Mouse (Mus musculus) liver, postnatal 0 days (tissue): Measurements from ENCODE around the gene Gpr55.

Experiments used
- CTCF ChIP-seq: sonication (generic); IDR thresholded peaks from 2 replicates; pipeline ENCODE4 v1.5.1; 2016; ENCODE audit warnings: antibody characterized with exemption, low read depth
- EP300 ChIP-seq: IDR thresholded peaks from 2 replicates; pipeline ENCODE4 v1.6.1; 2016; ENCODE audit warnings: antibody characterized with exemption, low read depth, mild to moderate bottlenecking

- TF ChIP-seq CTCF: no peak
- no peak for TF ChIP-seq EP300
Measured at GRCm38 (mm10) chr1:85934560-85934959, 26.2 kb downstream of the Gpr55 start.
